Mouse (Mus musculus): ENCODE data around the gene Rps11. TPM values are rescaled to one million over a fixed set of nuclear protein-coding genes. Genes with fewer than 3 reads are reported as not detected.
A peak's percentile ranks its signal among the peaks of the same experiment; 100 is the strongest.

The Rps11 gene
- polyA plus RNA-seq, 1 experiment, result 2,753 TPM

- TF ChIP-seq POLR2A (IDR thresholded peaks at IDR 0.05; ENCODE audit: insufficient read depth, low read length) (peak; percentile 29), EP300 (IDR thresholded peaks at IDR 0.05; ENCODE audit: insufficient read depth, low read depth, low read length) (no peak)
- H3K27me3 ChIP-seq (ENCODE audit: control insufficient read depth, insufficient read depth, low read length, poor library complexity, severe bottlenecking), result no peaks in the 10 kb centered on the region
- H3K4me1 ChIP-seq (ENCODE audit: control insufficient read depth, insufficient read depth, low read length), result no peaks in the 10 kb centered on the region
- H3K9me3 ChIP-seq (replicated peaks; ENCODE audit: control insufficient read depth, insufficient read depth, low read length, poor library complexity, severe bottlenecking), result no peaks in the 10 kb centered on the region
- peak overlapping the region; percentile 68 for H3K27ac ChIP-seq (ENCODE audit: insufficient read depth, low read length)
- no peaks in the 10 kb centered on the region for H3K36me3 ChIP-seq (ENCODE audit: control insufficient read depth, insufficient read depth, low read length, poor library complexity, severe bottlenecking)
- H3K9ac ChIP-seq (ENCODE audit: low read depth, poor library complexity, severe bottlenecking), result peak overlapping the region; percentile 12; the same call in 1 of the 2 replicates
- no peak overlapping the region for H3K4me3 ChIP-seq (ENCODE audit: low read depth, low read length)
Measured at GRCm38 (mm10) chr7:45081016-45081415, 43.2 kb downstream of the Rps11 start.

GRCm38 (mm10) chr7:45079856-45080255 lies 44.4 kb downstream of the Rps11 start:
- H3K36me3 ChIP-seq (ENCODE audit: control insufficient read depth, insufficient read depth, low read length, poor library complexity, severe bottlenecking), result no peaks in the 10 kb centered on the region
- no peaks in the 10 kb centered on the region for H3K9me3 ChIP-seq (replicated peaks; ENCODE audit: control insufficient read depth, insufficient read depth, low read length, poor library complexity, severe bottlenecking)
- TF ChIP-seq POLR2A (IDR thresholded peaks at IDR 0.05; ENCODE audit: insufficient read depth, low read length) (no peak), EP300 (IDR thresholded peaks at IDR 0.05; ENCODE audit: insufficient read depth, low read depth, low read length) (peak; percentile 32; the same call in 1 of the 2 replicates), CTCF (IDR thresholded peaks at IDR 0.05; ENCODE audit: low read depth, low read length) (peak; percentile 90)
- H3K27ac ChIP-seq (ENCODE audit: insufficient read depth, low read length), result no peak overlapping the region
- no peak overlapping the region for H3K4me3 ChIP-seq (ENCODE audit: low read depth, low read length)
- H3K9ac ChIP-seq (ENCODE audit: low read depth, poor library complexity, severe bottlenecking), result no peak overlapping the region
- H3K4me1 ChIP-seq (ENCODE audit: control insufficient read depth, insufficient read depth, low read length), result no peaks in the 10 kb centered on the region
- H3K27me3 ChIP-seq (ENCODE audit: control insufficient read depth, insufficient read depth, low read length, poor library complexity, severe bottlenecking), result no peaks in the 10 kb centered on the region

- TF ChIP-seq CTCF (IDR thresholded peaks at IDR 0.05; ENCODE audit: low read depth, low read length), result peak; percentile 90
- TF ChIP-seq POLR2A (IDR thresholded peaks at IDR 0.05; ENCODE audit: insufficient read depth, low read length), result no peak
- Histone ChIP-seq H3K27ac (ENCODE audit: insufficient read depth, low read length) (no peak overlapping the region), H3K36me3 (ENCODE audit: control insufficient read depth, insufficient read depth, low read length, poor library complexity, severe bottlenecking) (no peaks in the 10 kb centered on the region), H3K9me3 (replicated peaks; ENCODE audit: control insufficient read depth, insufficient read depth, low read length, poor library complexity, severe bottlenecking) (no peaks in the 10 kb centered on the region), H3K4me3 (ENCODE audit: low read depth, low read length) (no peak overlapping the region), H3K27me3 (ENCODE audit: control insufficient read depth, insufficient read depth, low read length, poor library complexity, severe bottlenecking) (no peaks in the 10 kb centered on the region), H3K4me1 (ENCODE audit: control insufficient read depth, insufficient read depth, low read length) (no peaks in the 10 kb centered on the region), H3K9ac (ENCODE audit: low read depth, poor library complexity, severe bottlenecking) (no peak overlapping the region)
Measured at GRCm38 (mm10) chr7:45078513-45078912, 45.7 kb downstream of the Rps11 start.

GRCm38 (mm10) chr7:45077829-45078228 lies 46.4 kb downstream of the Rps11 start:
- Histone ChIP-seq H3K9ac (ENCODE audit: low read depth, poor library complexity, severe bottlenecking) (no peak overlapping the region), H3K4me3 (ENCODE audit: low read depth, low read length) (no peak overlapping the region), H3K36me3 (ENCODE audit: control insufficient read depth, insufficient read depth, low read length, poor library complexity, severe bottlenecking) (no peaks in the 10 kb centered on the region), H3K27ac (ENCODE audit: insufficient read depth, low read length) (no peak overlapping the region), H3K27me3 (ENCODE audit: control insufficient read depth, insufficient read depth, low read length, poor library complexity, severe bottlenecking) (no peaks in the 10 kb centered on the region), H3K4me1 (ENCODE audit: control insufficient read depth, insufficient read depth, low read length) (no peaks in the 10 kb centered on the region), H3K9me3 (replicated peaks; ENCODE audit: control insufficient read depth, insufficient read depth, low read length, poor library complexity, severe bottlenecking) (no peaks in the 10 kb centered on the region)
- TF ChIP-seq CTCF (IDR thresholded peaks at IDR 0.05; ENCODE audit: low read depth, low read length), result no peak
- TF ChIP-seq EP300 (IDR thresholded peaks at IDR 0.05; ENCODE audit: insufficient read depth, low read depth, low read length), result no peak
- no peak for TF ChIP-seq POLR2A (IDR thresholded peaks at IDR 0.05; ENCODE audit: insufficient read depth, low read length)

- Histone ChIP-seq H3K9me3 (replicated peaks; ENCODE audit: control insufficient read depth, insufficient read depth, low read length, poor library complexity, severe bottlenecking) (no peaks in the 10 kb centered on the region), H3K36me3 (ENCODE audit: control insufficient read depth, insufficient read depth, low read length, poor library complexity, severe bottlenecking) (no peaks in the 10 kb centered on the region), H3K4me3 (ENCODE audit: low read depth, low read length) (no peak overlapping the region), H3K27me3 (ENCODE audit: control insufficient read depth, insufficient read depth, low read length, poor library complexity, severe bottlenecking) (no peaks in the 10 kb centered on the region), H3K9ac (ENCODE audit: low read depth, poor library complexity, severe bottlenecking) (no peak overlapping the region), H3K4me1 (ENCODE audit: control insufficient read depth, insufficient read depth, low read length) (no peaks in the 10 kb centered on the region), H3K27ac (ENCODE audit: insufficient read depth, low read length) (no peak overlapping the region)
- TF ChIP-seq POLR2A (IDR thresholded peaks at IDR 0.05; ENCODE audit: insufficient read depth, low read length) (no peak), CTCF (IDR thresholded peaks at IDR 0.05; ENCODE audit: low read depth, low read length) (no peak), EP300 (IDR thresholded peaks at IDR 0.05; ENCODE audit: insufficient read depth, low read depth, low read length) (no peak)
Measured at GRCm38 (mm10) chr7:45077322-45077721, 46.9 kb downstream of the Rps11 start.

GRCm38 (mm10) chr7:45076501-45076900 lies 47.7 kb downstream of the Rps11 start:
- Histone ChIP-seq H3K4me3 (ENCODE audit: low read depth, low read length) (peak overlapping the region; percentile 57), H3K9me3 (replicated peaks; ENCODE audit: control insufficient read depth, insufficient read depth, low read length, poor library complexity, severe bottlenecking) (no peaks in the 10 kb centered on the region), H3K36me3 (ENCODE audit: control insufficient read depth, insufficient read depth, low read length, poor library complexity, severe bottlenecking) (no peaks in the 10 kb centered on the region), H3K9ac (ENCODE audit: low read depth, poor library complexity, severe bottlenecking) (peak overlapping the region; percentile 25; the same call in 1 of the 2 replicates), H3K27ac (ENCODE audit: insufficient read depth, low read length) (no peak overlapping the region), H3K27me3 (ENCODE audit: control insufficient read depth, insufficient read depth, low read length, poor library complexity, severe bottlenecking) (no peaks in the 10 kb centered on the region), H3K4me1 (ENCODE audit: control insufficient read depth, insufficient read depth, low read length) (no peaks in the 10 kb centered on the region)
- TF ChIP-seq POLR2A (IDR thresholded peaks at IDR 0.05; ENCODE audit: insufficient read depth, low read length) (no peak), CTCF (IDR thresholded peaks at IDR 0.05; ENCODE audit: low read depth, low read length) (no peak), EP300 (IDR thresholded peaks at IDR 0.05; ENCODE audit: insufficient read depth, low read depth, low read length) (no peak)
